Mouse (Mus musculus): ENCODE data around the gene Bivm.

- TF ChIP-seq CTCF (IDR thresholded peaks at IDR 0.05; ENCODE audit: low read depth, low read length) (peak; percentile 1; the same call in 1 of the 2 replicates), GATA1 (IDR thresholded peaks at IDR 0.05; ENCODE audit: borderline replicate concordance, low read length) (no peak), TAL1 (conservative IDR thresholded peaks at IDR 0.05; ENCODE audit: low read depth, low read length) (no peak), POLR2AphosphoS5 (IDR thresholded peaks at IDR 0.05; ENCODE audit: insufficient replicate concordance, low read depth, low read length) (no peak)
Observed at GRCm38 (mm10) chr1:44119201-44120073, 680 bp downstream of the Bivm start.
